Mouse (Mus musculus) lung, adult 2 months (tissue): ENCODE measurements around the gene Mmp2.

Experiments used
- CTCF ChIP-seq: fragments of 200-500 bp; IDR thresholded peaks from 2 replicates; pipeline ENCODE4 v1.5.1; 2011; ENCODE audit warnings: mild to moderate bottlenecking, low read length, control low read depth; ENCODE audit not compliant: insufficient read depth
- POLR2A ChIP-seq: fragments of 200-500 bp; IDR thresholded peaks from 2 replicates; pipeline ENCODE4 v1.6.1; 2011; ENCODE audit warnings: low read depth, mild to moderate bottlenecking, control low read depth, low read length, borderline replicate concordance; ENCODE audit errors: extremely low read depth

- TF ChIP-seq CTCF: no peak
- TF ChIP-seq POLR2A: no peak
Observed at GRCm38 (mm10) chr8:92835901-92836300, 8.8 kb downstream of the Mmp2 start.
